Mouse (Mus musculus): Measurements from ENCODE around the gene Tecpr2.

DNA sequence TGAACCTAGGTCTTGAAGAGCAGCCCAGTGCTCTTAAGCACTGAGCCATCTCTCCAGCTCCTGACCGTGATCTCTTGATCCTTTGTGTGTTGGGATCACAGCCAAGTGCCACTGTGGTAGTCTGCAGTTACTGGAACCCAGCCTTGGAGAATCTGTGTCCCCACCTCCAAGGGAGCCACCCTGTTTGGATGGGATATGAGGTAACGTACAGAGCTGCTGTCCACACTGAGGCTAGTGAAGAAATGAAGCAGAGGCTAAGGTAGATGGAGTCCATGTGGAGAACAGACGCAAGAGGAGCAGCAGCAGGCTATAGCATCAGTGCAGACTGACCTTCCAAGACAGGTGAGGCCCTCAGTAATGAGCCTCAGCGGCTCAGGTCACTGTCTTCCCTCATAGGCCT is 84.8 kb downstream of the Tecpr2 start:
- no peak for TF ChIP-seq HCFC1 (IDR thresholded peaks at IDR 0.05; ENCODE audit: borderline replicate concordance, insufficient read depth, low read length)
- TF ChIP-seq ZNF384 (IDR thresholded peaks at IDR 0.05; ENCODE audit: low read depth, low read length): no peak
- no peak for TF ChIP-seq CHD2 (IDR thresholded peaks at IDR 0.05; ENCODE audit: low read depth, low read length)
- no peak for TF ChIP-seq ZC3H11A (IDR thresholded peaks at IDR 0.05; ENCODE audit: borderline replicate concordance, low read depth, low read length)
- no peak for TF ChIP-seq MAFK (IDR thresholded peaks at IDR 0.05; ENCODE audit: insufficient read depth, low read depth, low read length)

Measured in ES-E14 (cell line).